Mouse (Mus musculus) stomach, postnatal 0 days (tissue): ENCODE data around the gene Pigo.

Experiments
- CTCF ChIP-seq: IDR thresholded peaks from 2 replicates; pipeline ENCODE4 v1.5.1; 2016; ENCODE audit warnings: antibody characterized with exemption, low read depth, mild to moderate bottlenecking, moderate library complexity
- EP300 ChIP-seq: optimal IDR thresholded peaks from 2 replicates; pipeline ENCODE3; 2016; ENCODE audit warnings: antibody characterized with exemption

- TF ChIP-seq CTCF (no peak), EP300 (no peak)
Measured at GRCm38 (mm10) chr4:43065471-43065870, 39.9 kb upstream of the Pigo start.
